Mouse (Mus musculus): ENCODE results near the gene Chd9.

- no peak for TF ChIP-seq CTCF (IDR thresholded peaks at IDR 0.05; ENCODE audit: borderline replicate concordance, insufficient read depth, low read depth, low read length)
- TF ChIP-seq POLR2A (IDR thresholded peaks at IDR 0.05; ENCODE audit: borderline replicate concordance, insufficient read depth, low read length): no peak
Measured at GRCm38 (mm10) chr8:91098106-91098505, 270.0 kb downstream of the Chd9 start.

Measured in cerebellum, adult 2 months (tissue).